Mouse (Mus musculus) fat pad, adult 2 months (tissue): ENCODE results near the gene Gm17402.

ENCODE experiments used
- DNase-seq: peaks from one replicate; pipeline ENCODE4 v3.0.0-alpha.2; 2011; ENCODE audit warnings: low read depth, low spot score; ENCODE audit errors: extremely low read depth

Gene Gm17402

DNA sequence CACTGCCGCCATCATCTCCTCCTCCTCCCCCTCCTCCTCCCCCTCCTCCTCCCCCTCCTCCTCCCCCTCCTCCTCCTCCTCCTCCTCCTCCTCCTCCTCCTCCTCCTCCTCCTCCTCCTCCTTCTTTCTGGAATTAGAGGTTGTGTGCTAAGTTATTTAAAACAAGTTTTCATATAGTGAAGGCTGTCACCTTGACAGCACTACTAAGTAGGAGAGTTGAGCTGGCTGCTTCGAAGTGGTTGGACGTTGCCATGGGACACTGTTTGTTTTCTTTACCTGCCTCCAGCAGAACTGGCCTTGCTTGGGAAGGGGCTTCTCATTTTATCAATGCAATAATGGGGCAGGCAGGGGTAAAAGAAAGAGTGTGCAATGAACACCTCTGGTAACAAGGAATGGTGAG is at the start of gene Gm17402:
Gene Gm17402, minus strand, starts transcription at position 101 of the 400 bp plus-strand sequence.
- DNase-seq = no peak

DNA sequence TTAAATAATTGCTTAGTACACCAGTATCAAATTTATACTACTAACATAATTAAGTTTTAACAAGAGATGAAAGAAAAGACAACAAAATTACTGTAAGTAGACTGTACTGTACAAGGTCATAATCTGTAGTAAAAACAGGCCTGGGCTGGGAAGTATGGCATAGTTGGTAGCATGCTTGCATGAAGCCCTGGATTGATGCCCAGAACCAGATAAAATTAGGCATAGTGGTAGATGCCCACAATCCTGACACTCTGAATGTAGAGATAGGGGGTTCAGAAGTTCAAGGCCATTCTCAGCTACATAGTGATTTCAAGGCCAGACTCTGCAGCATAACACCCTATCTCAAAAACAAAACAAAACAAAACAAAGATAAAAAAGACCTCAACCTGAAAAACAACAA is 3.3 kb upstream of the Gm17402 start:
- no peak for DNase-seq

DNA sequence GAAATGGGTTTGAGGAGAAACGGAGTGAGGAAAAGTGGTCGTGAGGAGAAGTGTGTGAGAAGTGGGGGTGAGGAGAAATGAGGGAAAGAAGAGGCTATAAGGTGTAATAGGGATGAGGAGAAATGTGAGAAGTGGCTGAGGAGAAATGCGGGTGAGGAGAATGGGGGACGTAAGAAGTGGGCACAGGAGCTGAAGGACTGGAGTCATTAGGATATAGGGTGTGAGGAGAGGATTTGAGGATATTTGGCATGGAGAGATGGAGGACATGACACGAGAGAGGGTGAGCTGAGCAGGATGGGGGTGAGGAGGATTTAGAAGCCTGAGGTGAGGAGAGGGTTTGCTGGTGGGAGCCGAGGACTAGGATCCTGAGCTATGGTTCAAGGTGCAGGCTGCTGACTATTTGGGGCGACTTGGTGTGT is 594 bp downstream of the Gm17402 start:
- DNase-seq = no peak

DNA sequence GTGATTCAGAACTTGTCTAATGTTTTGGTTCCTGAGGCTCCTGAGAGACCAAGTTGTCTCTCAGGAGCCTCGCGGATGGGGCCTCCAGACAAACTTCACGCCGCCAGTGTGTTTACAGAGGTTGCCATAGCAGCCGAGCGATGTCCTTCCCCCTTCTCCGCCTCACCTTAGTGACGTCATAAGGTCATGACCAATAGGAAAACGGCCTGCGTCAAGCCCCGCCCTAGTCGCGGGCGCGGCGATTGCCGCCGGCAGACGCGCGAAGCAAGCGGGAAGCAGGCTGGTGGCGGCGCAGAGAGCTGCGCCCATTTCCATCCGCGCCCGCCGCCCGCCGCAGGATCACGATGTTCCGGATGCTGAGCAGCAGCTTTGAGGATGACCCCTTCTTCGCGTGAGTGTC is 1.1 kb downstream of the Gm17402 start, which contains the start of gene Mlf1:
Gene Mlf1, plus strand, starts transcription at position 226 of the 400 bp plus-strand sequence.
- no peak for DNase-seq

DNA sequence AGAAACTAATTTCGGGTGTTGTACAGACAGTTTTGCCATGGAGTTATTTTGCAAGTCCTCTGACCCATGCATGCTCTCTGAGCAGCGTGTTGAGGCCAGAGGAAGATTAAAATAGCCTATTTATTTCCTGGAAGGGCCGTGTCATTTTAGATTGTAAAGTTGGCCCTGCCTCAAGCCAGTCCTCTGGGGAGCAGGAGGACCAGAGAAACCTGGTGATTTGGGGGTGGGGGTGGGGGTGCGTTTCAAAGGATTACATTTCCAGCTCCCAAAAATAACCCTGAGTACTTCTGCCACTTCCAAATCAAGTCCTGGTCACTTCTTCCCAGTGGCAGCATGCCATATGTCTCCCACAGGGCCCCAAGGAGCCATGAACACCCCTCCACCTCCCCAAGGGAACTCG is 2.2 kb downstream of the Gm17402 start:
- no peak for DNase-seq

DNA sequence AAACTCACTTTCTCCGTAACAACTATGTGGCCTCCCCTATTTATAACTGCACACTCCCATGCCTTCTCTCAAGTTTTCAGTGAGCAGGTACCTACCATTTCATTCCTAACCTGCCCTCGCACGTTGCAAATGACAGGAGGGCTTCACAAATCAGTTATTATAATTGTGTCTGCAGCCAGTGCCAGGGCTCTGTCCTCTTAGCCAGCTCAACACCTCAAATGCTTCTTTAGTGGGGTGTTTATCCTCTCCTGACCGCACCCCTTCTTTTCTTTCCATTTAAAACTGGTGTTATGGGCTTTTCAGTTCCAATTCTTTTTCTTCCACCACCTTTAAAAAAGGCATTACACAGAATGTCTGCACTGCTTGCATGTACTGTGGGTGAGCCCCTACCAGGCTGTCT is 2.8 kb downstream of the Gm17402 start:
- DNase-seq = no peak

DNA sequence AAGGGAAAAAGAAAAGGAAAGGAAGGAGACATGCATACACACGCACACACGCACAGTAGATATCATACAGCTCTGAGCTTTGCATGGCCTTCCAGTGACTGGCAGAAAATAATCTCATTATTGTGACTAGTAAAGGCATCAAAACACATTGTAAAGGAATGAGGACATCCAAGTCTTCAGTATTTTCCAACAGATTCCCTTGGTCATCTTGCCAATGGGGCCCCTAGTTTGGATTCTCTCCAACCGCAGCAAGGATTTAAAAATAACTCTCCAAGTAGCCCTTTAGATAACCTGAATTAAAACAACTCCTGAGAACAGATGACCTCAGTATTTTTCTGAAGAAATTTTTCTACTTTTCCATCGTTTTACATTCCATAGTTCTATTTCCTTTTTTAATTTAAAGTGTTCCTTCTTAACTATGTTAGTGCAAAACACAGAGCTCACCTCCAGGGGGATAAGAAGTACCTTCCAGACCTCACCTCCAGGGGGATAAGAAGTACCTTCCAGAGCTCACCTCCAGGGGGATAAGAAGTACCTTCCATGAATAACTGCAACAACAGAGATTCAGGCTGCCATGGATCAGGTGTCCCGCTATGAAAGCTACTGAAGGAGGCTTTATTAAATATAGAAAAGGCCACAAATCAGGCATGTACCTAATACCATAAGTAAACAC is 5.4 kb downstream of the Gm17402 start:
- no peak for DNase-seq

DNA sequence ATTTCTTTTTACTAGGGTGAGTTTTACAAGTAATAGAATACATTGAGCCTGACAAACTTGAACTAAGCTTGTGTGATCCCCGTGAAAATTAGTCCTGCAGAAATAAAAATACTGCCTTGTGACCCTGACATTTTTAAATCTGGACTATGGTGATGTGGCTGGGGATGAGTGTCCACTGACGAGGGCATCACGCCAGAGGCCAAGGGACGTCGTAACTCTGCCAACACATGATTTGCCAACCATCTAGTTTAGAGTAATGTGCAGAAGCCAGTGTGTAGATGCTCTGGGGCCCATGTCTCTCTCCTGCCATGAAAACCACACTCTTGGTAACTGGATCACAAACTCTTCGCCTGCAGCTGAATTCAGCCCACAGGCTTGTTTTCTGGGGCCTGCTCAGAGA is 7.5 kb downstream of the Gm17402 start:
- DNase-seq = no peak

DNA sequence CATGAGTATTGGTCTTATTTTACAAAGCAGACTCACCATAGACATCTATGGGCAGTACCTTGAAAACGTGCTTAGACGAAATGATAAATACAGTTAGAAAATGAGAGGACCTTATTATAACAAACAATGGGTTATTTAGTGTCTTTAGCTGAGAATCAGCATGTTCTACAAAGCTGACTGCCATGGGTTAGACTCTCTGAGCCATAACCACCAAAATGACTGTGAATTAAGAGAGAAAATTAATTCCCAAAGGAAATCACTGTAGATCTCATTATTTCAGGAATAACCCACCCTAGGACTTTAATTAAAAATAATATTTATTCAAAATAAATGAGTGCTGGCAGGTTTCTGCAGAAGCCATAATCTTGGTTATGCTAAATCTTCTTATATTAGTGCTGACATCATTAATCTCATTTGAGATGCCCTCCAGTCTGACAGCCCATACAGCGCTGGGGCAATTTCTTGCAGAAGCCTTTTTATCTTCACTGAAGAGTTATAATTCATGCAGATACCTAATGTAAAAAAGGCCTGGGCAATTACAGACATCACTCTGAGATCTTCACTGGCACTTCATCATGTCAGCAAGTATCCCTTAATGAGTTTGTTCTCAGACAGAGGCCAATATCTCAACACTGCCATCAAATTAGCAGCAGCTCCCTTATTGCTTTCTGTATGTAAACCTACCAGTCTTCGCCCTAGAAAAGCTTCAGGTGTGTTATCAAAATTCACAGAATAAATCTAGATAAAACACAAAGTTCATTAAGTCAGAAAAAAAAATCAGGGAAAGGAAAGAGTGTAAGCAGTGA is 8.7 kb downstream of the Gm17402 start:
- DNase-seq = no peak

DNA sequence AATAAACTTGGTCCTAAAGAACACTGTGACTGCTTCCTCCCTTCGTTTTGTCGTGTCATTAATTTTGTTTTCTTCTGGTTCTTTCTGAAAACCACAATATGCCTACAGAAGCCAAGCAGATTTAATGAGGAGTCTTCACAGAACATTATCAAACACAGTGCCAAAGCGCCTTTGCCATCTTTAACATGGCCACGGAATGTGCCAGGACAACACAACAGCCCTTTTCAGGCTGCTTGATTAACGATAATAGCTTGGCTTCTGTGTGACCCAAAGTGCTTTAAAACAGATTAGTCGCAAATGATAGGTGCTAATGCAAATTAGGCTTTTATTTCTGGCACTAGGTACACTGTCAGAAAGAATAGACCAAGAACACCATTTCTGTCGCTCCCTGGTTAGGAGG is 16.6 kb downstream of the Gm17402 start:
- DNase-seq = no peak

DNA sequence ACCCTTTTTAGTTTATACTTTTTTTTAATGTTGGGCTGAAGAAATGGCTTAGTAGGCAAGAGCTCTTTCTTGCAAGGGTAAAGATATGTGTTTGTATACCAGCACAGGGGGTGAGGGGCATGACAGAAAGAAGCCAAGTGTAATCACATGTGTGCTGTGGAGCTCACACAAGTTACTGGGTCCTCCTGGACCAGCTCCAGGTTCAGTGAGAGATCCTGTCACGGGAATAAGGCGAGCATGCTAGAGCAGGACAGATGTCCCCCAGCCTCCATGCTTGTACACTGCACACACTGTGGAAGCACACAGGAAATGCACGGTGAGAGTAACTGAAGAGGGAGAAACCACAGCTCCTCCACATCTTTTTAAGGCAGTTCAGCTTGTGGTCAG is 22.2 kb downstream of the Gm17402 start:
- no peak for DNase-seq

DNA sequence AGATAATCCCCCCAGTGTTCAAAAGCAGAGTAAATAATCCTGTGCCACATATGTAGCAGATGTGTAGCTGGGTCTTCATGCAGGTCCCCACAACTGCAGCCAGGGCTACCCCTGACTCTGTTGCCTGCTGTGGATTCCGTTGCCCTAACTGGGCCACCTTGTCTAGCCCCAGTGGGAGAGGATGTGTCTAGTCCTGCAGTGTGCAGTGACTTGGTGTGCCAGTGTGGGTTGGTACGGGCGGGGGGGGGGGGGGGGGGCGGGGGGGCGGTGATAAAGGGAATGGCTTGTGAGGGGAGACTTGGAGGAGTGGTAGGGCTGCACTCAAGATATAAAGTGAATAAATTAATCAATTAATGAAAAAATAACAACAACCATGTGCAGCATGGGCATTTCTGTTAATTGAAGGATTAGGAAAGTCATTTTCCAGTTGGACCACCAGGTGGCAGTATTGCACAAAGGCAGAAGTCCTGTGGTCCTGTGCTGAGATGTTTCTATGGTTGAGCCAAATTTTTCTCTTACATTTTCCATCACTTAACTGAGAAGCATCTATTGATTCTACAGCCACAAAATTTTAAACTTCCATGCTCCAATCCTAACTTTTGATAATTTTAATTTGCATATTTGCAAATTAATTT is 22.7 kb downstream of the Gm17402 start:
- no peak for DNase-seq

DNA sequence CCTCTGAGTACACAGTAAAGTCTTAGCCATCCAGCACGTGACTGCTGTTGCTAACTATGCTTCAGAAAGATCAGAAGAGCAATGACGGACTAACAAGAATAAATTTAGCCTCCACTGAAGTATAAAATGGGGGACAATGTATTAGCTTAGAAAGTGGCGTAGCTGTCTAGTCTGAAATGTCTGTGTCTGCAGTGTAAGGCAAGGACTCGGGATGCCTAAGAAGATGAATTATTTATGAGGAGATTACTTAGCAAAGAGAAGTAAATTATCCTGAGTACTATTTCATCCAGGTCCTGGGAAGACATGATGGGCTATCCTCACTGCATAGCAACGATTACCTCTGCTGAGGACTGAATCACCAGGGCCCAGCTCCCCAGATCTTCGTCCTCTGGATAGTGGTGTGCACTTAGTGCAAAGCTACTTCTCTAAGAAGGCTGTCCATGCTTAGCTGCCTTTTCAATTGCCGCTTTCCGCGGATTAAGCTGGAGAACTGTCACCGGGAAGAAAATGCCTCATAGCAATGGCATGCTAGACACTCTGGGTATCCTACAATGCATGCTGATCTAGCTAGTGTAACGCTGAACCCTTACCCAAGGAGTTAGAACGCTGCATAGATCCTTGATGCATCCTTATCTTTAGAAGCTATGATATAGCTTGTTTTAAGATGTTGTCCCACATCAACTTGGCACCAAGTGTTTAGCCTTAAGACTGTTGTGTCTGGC is 23.4 kb downstream of the Gm17402 start:
- DNase-seq = no peak

DNA sequence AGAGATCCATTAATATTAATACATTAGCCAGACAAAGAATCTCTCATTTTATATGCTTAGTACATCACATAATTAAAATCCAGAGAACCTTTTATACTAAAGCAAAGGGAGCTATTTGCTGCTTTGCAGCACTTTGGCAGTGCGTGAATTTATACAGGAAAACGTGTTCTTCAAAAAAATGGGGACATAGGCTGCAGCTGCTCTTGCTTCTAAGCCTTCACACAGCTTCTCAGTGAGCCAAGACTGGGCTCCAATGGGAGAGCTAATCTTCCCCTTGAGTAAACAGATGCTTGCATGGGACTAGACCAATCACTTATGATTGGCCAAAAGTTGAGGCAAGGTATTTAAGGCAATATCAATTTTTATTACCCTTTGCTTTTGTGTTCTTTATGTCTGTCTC is 28.3 kb downstream of the Gm17402 start:
- no peak for DNase-seq

DNA sequence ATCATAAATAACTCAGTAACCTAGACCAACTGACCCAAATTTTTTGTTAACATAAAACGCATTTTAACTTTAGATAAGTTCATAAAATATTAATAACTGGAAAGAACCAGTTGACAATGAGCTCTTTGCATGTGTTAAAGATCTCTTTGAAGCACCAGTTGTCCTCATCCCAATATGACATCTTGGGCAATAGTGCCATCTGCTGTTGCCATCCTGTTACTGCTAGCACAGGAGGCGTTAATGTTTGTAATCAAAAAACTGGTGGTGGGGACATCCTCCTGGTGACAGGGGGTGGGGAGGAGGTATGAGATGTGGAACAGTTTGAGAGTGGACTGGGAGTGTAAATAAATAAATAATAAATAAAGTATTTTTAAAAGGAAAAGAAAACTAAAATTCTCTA is 30.4 kb downstream of the Gm17402 start:
- no peak for DNase-seq

DNA sequence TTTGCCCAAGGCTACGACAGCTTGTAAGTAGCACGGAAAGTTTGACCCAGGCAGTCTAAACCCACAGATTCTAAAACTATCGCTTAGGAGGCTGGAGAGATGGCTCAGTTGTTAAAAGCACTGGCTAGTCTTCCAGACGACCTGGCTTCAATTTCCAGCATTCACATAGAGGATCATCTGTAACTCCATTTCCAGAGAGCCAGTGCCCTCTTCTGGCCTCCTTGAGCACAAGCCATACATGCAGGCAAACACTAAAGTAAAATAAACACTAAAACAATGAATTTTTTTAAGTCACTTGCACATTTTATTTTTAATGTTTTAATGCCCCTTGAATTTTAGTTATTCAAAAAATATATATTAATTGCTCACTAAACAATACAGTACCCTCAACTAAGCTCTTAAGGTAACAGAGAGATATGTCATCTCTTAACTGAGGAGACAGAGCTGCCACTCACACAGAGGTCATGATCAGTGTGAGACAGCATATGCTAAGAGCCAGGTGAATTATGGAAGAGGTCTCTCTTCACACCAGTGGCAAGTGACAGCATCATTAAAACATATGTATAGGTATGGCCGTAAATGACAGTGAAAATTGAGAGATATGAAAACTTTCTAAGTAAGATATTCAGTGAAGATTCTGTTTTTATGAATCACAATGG is 31.8 kb downstream of the Gm17402 start:
- DNase-seq = no peak

DNA sequence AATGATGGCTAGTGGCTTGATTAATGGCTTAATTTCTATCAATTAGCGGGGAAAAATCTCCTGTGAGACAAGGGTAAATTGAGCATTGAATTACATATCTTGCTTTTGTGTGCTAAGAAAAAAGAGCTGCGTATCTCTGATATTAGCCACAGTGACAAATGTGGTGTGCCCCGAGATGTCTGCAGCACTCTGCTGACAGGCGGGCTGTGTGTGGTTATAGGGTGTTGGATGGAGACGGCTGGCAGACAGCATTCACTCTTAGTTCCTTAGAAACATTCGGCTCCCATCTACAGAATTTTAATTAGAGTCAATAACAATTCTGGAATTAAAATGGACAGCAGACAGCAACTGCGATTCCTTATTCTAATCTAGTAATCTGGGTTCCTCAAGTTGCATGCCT is 34.0 kb downstream of the Gm17402 start:
- no peak for DNase-seq

DNA sequence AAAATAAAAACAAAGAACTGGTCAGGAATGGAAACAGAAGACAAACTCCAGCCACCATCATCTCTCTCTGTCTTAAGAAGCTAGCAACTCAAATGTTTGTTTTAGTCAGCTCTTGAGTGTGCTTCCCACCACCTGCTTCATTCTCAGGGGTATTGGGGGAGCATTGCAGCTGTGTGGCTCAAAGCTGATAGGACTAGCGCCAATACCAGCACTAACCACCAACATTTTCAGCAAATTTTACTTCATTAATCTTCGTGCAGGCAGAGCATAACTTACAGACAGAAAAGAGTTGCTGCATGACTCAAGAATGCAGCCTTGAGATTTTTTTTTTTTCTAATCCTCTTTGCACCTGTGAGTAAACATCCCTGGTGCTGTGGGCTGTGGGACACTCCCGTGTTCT is 35.4 kb downstream of the Gm17402 start:
- DNase-seq = no peak

DNA sequence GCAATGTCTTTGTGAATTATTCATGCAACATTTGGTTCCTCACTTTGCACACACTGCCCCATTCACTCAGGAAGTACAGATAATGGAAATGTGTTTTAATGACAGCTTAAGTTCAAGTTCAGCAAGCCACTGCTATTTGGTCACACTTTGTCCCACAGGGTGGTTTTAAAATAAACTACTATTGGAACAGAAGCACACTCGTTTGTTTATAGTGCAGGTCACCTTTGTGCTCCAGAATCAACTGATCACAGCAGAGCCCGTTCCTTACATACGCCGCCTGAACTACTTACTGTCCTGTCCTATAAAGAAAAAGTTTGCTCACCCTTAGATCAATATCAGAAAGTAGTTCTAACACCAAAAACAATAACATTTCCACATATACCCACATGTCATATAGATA is 52.5 kb downstream of the Gm17402 start:
- no peak for DNase-seq
